Mouse (Mus musculus) 3T3-L1 (cell line): ENCODE data around the gene Lactb.
A peak's percentile ranks its signal among the peaks of the same experiment; 100 is the strongest.

ENCODE experiments used
- DNase-seq: peaks from one replicate; pipeline ENCODE4 v3.0.0-alpha.2; 2015; ENCODE audit warnings: low read depth, low spot score

The Lactb gene

DNA sequence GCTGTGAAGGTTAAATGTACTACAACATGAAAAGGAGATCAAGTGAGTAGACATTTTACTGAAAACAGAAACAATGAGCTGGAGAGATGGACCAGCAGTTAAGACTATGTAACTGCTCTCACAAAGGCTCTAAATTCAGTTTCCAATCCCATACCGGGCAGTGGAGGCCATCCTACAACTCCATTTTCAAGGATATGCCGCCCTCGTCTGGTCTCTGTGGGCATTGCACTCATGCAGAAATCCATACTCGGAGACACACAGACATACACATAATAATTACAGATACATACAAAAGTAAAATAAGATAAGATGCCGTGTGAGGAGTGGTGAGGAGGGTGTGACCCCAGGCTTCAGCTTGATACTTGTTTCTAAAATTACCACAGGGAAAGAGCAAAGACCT, 5.2 kb upstream of the Lactb start:
- DNase-seq = peak; percentile 82

DNA sequence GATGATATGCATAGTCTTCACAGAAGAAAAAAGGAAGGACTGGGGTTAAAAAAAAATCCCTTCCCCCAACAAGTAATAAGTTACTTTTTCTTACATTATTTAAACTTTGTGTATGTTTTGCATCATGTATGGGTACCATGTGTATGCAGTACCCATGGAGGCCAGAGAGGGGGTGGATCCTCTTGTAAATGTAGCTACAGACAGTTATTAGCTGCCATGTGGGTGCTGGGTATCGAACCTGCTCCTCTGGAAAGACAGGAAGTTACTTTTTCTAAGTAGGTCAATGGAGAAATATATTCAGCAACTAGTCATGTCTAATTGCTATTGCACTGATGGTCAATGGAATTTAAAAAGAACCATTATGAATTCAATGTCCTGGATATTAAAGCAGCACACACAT, 3.2 kb upstream of the Lactb start:
- DNase-seq = peak; percentile 31

DNA sequence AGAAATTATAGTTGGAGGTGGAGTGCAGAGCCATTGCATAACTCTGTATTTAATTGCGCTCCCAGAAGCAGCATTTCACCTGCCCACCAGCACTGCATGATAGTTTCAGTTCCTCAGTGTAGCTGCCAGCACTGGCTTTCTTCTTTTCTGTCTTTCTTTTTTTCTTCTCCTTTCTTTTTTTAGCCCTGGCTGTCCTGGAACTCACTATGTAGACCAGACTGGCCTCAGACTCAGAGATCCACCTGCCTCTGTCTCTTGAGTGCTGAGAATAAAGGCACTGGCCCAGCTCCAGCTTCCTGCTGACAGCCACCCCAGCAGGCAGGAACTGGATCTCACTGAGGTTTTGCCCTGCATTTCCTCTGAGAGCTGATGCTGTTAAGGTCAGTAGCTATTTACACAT, 2.7 kb upstream of the Lactb start:
- DNase-seq = no peak

GRCm38 (mm10) chr9:66977121-66977520, 1.8 kb upstream of the Lactb start:
- DNase-seq = no peak

GRCm38 (mm10) chr9:66974721-66975225, 511 bp downstream of the Lactb start:
- DNase-seq = peak; percentile 75

DNA sequence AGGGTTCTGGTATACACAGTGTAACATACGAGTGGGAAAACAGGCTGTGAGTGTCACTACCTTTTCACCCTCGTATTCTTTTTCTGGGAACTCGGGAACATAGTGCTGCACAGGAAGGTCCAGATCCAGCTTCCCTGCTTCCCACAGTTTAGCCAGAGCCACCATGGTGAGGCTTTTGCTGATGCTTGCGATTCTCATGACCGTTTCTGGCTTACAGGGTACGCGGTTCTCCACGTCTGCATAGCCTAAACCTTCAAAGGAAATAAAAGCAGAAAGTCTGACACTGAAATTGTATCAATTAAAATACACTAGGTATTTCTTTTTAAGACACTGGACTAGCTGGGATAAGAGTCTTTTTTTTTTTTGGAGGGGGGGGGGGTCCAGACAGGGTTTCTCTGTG, 4.2 kb downstream of the Lactb start:
- DNase-seq = no peak

DNA sequence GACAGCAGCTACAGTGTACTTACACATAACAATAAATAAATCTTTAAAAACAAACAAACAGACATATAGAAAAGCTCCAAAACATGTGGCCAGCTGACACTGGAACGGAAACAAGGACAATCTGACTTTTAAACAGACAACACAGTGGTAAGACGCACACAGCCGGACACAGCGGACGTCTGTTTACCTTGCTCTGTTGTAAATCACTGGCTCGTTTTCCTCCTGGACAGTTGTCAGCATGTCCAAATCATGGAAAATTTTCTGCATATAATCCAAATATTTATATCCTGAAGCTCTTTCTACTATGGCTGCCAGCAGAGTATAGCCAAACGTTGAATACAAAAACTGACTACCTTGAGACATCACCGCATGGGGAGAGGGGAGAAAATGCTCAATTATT, 7.8 kb downstream of the Lactb start:
- DNase-seq = no peak

DNA sequence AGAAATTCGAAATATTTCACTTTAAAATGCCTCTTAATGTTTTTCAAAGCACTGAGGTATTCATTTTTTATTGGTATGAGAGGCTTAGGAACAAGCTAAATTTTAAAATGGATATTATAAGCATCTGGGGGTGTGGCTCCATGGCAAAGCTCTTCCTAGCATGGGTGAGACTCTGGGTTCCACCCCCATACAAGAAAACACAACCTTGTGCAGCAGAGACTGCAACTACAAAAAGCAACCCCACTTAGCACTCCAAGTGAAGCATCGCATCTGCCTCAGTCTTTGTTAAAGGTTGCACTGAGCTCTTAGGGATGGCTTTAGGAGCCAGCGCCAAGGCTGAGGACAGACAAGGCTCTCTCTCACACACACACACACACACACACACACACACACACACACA, 13.8 kb downstream of the Lactb start:
- no peak for DNase-seq

DNA sequence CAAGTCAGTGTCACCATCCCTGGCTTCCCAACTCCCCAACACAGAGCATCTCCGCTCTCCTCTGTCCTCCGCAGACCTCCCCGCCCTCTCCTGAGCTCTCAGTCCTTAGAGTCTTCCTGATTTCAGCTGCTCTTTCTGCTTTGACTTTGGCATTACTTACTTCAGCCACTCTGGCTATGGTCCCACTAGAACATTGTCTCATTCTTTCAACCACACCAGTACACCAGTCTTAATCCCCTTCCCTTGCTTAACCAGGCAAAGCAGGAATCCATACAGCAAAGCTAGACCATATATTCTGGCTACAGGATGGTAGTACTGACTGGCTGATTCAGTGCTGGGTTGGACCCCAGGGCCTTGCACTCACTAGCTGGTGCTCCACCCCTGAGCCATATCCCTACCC, 17.8 kb downstream of the Lactb start:
- no peak for DNase-seq

- DNase-seq = no peak
These were observed 22.4 kb downstream of the Lactb start for GRCm38 (mm10) chr9:66952886-66953285.

DNA sequence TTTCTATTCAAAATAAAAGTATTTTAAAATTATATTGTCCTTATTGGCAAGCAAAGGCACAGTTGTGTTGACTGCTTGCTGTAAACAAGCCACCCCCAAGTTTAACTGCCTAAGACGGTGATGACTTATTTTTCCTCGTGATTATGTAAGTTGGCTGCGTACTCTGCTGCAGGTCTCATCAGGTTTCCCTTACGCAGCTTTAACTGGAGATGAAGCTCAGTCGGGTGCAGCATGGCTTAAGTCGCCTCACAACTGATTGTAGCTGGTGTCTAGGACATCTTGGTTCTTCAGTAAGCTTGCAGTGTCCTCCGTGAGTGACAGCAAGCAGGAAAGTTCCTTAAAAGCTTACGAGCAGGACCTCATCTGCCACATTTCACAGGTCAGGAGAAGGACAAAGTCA, 23.0 kb downstream of the Lactb start:
- no peak for DNase-seq

- no peak for DNase-seq
These were observed 26.7 kb downstream of the Lactb start for GRCm38 (mm10) chr9:66948536-66948935.

- peak; percentile 92 for DNase-seq
These were observed 29.3 kb downstream of the Lactb start, which contains the start of gene Rps27l for GRCm38 (mm10) chr9:66945647-66946641. Gene Rps27l (plus strand): TSS chr9:66946086.

DNA sequence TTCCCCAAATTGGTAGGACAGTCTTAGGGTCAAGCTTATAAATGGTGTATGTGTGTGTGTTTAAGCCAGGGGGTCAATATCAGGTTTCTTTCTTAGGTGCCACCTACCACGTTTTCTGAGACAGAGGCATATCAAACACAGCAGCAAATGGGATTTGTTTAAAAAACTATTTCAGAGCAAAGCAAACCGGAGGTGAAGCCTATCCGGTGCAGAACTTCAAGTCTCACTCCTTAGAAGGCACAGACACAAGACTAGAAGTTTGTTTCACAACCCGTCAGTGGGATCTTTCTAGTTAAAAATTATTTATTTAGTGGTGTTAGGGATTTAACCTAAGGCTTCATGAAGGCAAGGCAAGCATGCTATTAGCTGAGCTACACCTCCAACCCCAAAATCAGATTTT, 30.1 kb downstream of the Lactb start:
- DNase-seq = no peak

- DNase-seq = peak; percentile 88
These were observed 36.4 kb downstream of the Lactb start for GRCm38 (mm10) chr9:66938836-66939235.

DNA sequence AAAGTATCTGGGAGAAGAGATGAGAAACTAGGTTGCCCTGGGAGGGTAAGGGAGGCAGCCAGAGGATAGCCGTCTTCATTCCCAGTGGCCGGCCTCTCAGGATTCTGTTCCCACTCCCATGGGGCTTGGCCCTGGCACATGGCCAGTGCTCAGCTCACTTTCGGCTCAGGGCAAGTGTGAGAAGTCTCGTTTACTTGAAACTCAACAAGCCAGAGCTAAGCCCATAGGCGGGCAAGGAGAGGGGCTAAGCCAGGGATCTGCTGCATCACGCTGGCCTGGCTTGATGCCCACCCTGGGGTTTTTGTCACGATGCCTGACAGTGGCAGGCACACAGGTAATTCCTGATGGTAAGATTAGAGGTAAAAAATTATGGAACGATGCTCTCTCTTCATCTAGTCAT, 37.8 kb downstream of the Lactb start:
- no peak for DNase-seq

DNA sequence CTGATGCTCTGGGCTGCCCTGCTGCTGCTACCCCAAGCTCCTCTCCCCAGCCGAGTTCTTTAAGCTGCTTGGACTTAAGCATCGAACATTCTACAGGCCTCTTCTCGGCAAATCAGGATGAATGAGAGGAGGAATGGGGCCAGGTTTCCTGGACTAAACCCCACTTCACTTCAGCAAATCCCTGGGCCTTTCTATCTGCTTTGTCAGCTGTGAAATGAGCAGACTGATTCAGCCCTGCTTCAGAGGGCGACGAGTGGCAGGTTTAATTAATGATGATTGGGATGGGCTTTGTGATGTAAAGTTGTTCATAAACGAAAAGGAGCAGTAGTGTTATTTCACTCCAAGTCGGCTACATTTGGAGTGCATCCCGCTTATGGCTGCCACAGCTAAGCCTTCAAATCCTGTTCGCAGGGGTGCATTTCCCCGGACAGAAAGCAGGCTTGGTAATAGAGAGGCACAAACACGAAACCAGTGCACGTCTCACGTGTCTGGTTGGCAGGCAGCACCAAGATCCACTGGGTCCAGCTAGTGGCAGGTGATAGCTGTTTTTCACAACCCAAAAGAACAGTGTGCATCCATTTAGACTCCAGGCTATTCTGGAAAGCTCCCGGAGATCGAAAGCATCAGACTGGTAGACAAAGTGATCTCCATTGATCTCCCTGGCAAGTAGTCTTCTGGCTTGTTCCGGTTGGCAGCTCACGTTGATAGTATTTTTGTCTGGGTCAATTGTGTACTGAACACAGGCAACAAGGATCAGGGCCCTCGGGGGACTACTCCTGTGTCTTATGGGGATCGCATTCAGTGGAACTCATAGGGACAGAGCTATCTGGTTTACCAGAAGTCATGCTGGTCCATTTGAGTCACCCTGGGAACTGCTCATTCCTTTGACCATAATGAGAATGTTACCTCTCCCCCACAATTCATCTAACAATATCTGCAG, 41.1 kb downstream of the Lactb start:
- DNase-seq = no peak

GRCm38 (mm10) chr9:66930351-66930750, 44.9 kb downstream of the Lactb start:
- DNase-seq = no peak

GRCm38 (mm10) chr9:66927696-66928402, 47.4 kb downstream of the Lactb start:
- DNase-seq = no peak

DNA sequence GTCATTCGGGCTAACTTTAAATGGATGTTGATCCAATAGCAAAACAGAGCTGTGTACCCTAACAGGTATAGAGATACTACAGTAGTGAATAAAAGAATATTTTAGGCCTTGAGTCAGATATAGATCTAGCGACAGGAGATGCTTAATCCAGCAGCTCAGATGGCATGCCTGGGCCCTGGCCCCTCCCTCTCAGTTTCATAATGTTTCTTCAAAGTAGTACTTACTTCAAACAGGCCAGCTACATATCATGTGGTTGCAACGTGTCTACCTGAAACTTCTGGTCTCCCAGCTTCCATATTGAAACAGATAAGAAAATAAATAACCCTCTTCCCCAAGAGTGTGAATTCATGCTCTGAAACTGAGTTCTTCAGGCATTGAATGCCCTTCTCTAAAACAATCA, 49.4 kb downstream of the Lactb start:
- no peak for DNase-seq

DNA sequence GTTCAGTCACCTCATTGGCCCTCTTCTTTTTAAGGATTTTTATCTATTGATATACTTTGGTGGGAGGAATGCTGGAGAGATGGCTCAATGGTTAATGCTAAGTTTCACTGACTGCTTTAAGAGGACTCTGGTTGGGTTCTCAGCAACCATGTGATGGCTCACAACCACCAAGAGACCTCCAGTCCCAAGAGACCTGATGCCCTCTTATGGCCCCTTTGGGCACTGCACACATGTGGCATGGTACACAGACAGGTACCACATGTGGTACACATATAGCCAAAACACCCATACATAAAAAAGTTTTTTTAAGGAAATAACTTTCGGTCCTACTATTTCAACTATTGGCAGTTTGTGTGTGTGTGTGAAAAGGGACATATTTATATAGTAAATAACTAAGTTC, 53.2 kb downstream of the Lactb start:
- DNase-seq = peak; percentile 12
